Mouse (Mus musculus): Measurements from ENCODE around the gene Uhrf2. TPM values are rescaled to one million over a fixed set of nuclear protein-coding genes. Genes with fewer than 3 reads are reported as not detected.
A peak's percentile ranks its signal among the peaks of the same experiment; 100 is the strongest.

Uhrf2 gene
- polyA plus RNA-seq, 2 experiments, result 30.8 to 38.6 TPM

- Histone ChIP-seq H3K27ac (peak overlapping the region; percentile 66), H3K27me3 (ENCODE audit: control insufficient read depth, insufficient read depth, low read length) (no peaks in the 10 kb centered on the region), H3K9me3 (ENCODE audit: control insufficient read depth, low read length) (no peaks in the 10 kb centered on the region), H3K4me2 (ENCODE audit: low read depth) (peak overlapping the region; percentile 55), H3K9ac (replicated peaks) (no peak overlapping the region; the same call in 1 of the 2 replicates), H3K4me3 (ENCODE audit: insufficient read depth in 1 of 2, low read depth in 2 of 2, low read length in 2 of 2) (peak overlapping the region in 1 of 2 experiments; percentile 21; a peak in 1 of 4 replicates), H3K4me1 (replicated peaks; ENCODE audit: control insufficient read depth in 2 of 2, insufficient read depth in 2 of 2, low read length in 1 of 2) (peaks cover 20 to 22% of the 10 kb centered on the region in 2 experiments), H3K36me3 (replicated peaks; ENCODE audit: control insufficient read depth, insufficient read depth, low read depth) (peaks cover 12% of the 10 kb centered on the region; the same call in 1 of the 2 replicates)
- WGBS (ENCODE audit: insufficient replicate concordance), result 12% methylated on average over 2 of the region's 2 CpGs
- DNase-seq (ENCODE audit: low read depth in 3 of 3, low spot score in 3 of 3), result peak; percentile 65 to 72 (median 67)
- peak; percentile 93 for ATAC-seq (ENCODE audit: insufficient read depth)
- TF ChIP-seq CTCF (IDR thresholded peaks at IDR 0.05; ENCODE audit: low read depth) (no peak), EP300 (IDR thresholded peaks at IDR 0.05; ENCODE audit: low read depth) (peak; percentile 72)
These were observed 20.3 kb downstream of the Uhrf2 start for GRCm38 (mm10) chr19:30050584-30050983.

DNA sequence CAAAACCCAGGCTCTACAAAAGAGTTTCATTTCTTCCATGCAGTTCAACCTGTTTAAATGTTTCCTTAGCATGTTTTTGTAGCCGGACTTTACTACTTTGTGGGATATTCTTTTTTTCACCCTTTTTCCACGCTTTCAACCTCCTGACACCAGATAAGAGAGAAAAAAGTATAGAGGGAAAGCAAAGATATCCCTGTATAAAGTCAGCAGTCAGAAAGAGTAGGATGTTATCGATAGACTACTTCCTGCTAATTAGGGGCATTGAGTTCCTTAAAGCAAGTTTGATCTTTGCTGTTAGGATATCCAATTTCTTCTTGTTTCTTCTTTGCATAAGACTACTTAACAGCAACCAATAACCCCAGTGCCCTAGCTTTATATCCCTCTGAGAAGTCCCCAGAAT is 21.2 kb downstream of the Uhrf2 start:
- Histone ChIP-seq H3K9ac (replicated peaks) (peak overlapping the region; percentile 11; the same call in 1 of the 2 replicates), H3K4me3 (ENCODE audit: insufficient read depth in 1 of 2, low read depth in 2 of 2, low read length in 2 of 2) (no peak overlapping the region), H3K27ac (peak overlapping the region; percentile 66; the same call in 1 of the 2 replicates), H3K4me1 (replicated peaks; ENCODE audit: control insufficient read depth in 2 of 2, insufficient read depth in 2 of 2, low read length in 1 of 2) (peaks cover 20 to 22% of the 10 kb centered on the region in 2 experiments), H3K27me3 (ENCODE audit: control insufficient read depth, insufficient read depth, low read length) (no peaks in the 10 kb centered on the region), H3K4me2 (ENCODE audit: low read depth) (peak overlapping the region; percentile 55), H3K9me3 (ENCODE audit: control insufficient read depth, low read length) (no peaks in the 10 kb centered on the region), H3K36me3 (replicated peaks; ENCODE audit: control insufficient read depth, insufficient read depth, low read depth) (peaks cover 8% of the 10 kb centered on the region; the same call in 1 of the 2 replicates)
- ATAC-seq (ENCODE audit: insufficient read depth) (no peak), DNase-seq (ENCODE audit: low read depth in 3 of 3, low spot score in 3 of 3) (no peak)
- TF ChIP-seq EP300 (IDR thresholded peaks at IDR 0.05; ENCODE audit: low read depth) (no peak), CTCF (IDR thresholded peaks at IDR 0.05; ENCODE audit: low read depth) (no peak)
- WGBS (ENCODE audit: insufficient replicate concordance), result 35% methylated on average over 3 of the region's 3 CpGs

DNA sequence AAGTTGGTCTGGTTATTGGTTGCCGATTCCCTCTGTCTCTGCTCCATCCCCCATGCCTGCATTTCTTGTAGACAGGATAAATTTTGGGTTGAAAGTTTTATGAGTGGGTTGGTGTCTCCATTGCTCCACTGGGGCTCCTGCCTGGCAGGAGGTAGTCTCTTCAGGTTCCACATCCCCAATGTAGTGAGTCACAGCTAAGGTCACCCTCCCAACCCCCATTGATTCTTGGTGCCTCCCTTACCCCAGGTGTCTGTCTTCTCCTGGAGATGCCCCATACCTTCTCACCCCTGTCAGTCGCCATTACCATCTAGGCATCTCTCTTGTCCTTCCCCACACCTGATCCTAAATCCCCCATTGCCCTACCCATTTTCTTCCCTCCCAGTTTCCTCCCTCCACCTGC is 23.9 kb downstream of the Uhrf2 start:
- H3K36me3 ChIP-seq (replicated peaks; ENCODE audit: control insufficient read depth, insufficient read depth, low read depth), result no peaks in the 10 kb centered on the region
- no peak for ATAC-seq (ENCODE audit: insufficient read depth)
- no peak for TF ChIP-seq CTCF (IDR thresholded peaks at IDR 0.05; ENCODE audit: low read depth)
- TF ChIP-seq EP300 (IDR thresholded peaks at IDR 0.05; ENCODE audit: low read depth), result no peak
- H3K9me3 ChIP-seq (ENCODE audit: control insufficient read depth, low read length), result no peaks in the 10 kb centered on the region
- peaks cover 14 to 20% of the 10 kb centered on the region in 2 experiments for H3K4me1 ChIP-seq (replicated peaks; ENCODE audit: control insufficient read depth in 2 of 2, insufficient read depth in 2 of 2, low read length in 1 of 2)
- H3K9ac ChIP-seq (replicated peaks), result no peak overlapping the region
- WGBS (ENCODE audit: insufficient replicate concordance), result 83% methylated on average over 2 of the region's 2 CpGs
- H3K27ac ChIP-seq, result no peak overlapping the region
- DNase-seq (ENCODE audit: low read depth in 3 of 3, low spot score in 3 of 3), result no peak
- no peak overlapping the region for H3K4me2 ChIP-seq (ENCODE audit: low read depth)
- H3K4me3 ChIP-seq (ENCODE audit: insufficient read depth in 1 of 2, low read depth in 2 of 2, low read length in 2 of 2), result no peak overlapping the region
- no peaks in the 10 kb centered on the region for H3K27me3 ChIP-seq (ENCODE audit: control insufficient read depth, insufficient read depth, low read length)

DNA sequence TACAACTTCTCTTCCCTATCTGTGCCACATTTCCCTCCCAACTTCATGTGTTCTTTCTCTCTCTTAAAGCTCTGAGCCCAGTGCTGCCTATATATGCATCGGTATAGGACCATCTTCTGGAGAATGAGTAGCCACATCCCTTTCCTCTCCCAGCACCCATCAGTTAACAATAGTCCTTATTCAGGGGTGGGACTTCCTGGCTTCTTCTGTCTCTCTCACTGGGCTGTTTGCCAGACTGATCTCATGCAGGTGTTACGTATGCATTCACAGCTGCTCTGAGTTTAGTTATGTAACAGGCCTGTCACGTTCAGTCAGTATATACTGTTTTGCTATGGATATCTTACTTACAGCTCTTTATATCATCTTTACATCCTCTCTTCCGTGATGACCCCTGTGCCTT is 35.5 kb downstream of the Uhrf2 start:
- H3K9me3 ChIP-seq (ENCODE audit: control insufficient read depth, low read length), result no peaks in the 10 kb centered on the region
- no peak overlapping the region for H3K4me2 ChIP-seq (ENCODE audit: low read depth)
- no peaks in the 10 kb centered on the region for H3K27me3 ChIP-seq (ENCODE audit: control insufficient read depth, insufficient read depth, low read length)
- TF ChIP-seq EP300 (IDR thresholded peaks at IDR 0.05; ENCODE audit: low read depth) (no peak), CTCF (IDR thresholded peaks at IDR 0.05; ENCODE audit: low read depth) (no peak)
- DNase-seq (ENCODE audit: low read depth in 3 of 3, low spot score in 3 of 3) (no peak), ATAC-seq (ENCODE audit: insufficient read depth) (no peak)
- H3K4me1 ChIP-seq (replicated peaks; ENCODE audit: control insufficient read depth in 2 of 2, insufficient read depth in 2 of 2, low read length in 1 of 2), result no peaks in the 10 kb centered on the region
- H3K4me3 ChIP-seq (ENCODE audit: insufficient read depth in 1 of 2, low read depth in 2 of 2, low read length in 2 of 2), result no peak overlapping the region
- WGBS (ENCODE audit: insufficient replicate concordance), result 60% methylated on average over 4 of the region's 4 CpGs
- H3K9ac ChIP-seq (replicated peaks), result no peak overlapping the region
- H3K36me3 ChIP-seq (replicated peaks; ENCODE audit: control insufficient read depth, insufficient read depth, low read depth), result peaks cover 4% of the 10 kb centered on the region
- H3K27ac ChIP-seq, result no peak overlapping the region

- H3K4me1 ChIP-seq (replicated peaks; ENCODE audit: control insufficient read depth in 2 of 2, insufficient read depth in 2 of 2, low read length in 1 of 2), result no peaks in the 10 kb centered on the region
- H3K9me3 ChIP-seq (ENCODE audit: control insufficient read depth, low read length), result no peaks in the 10 kb centered on the region
- TF ChIP-seq EP300 (IDR thresholded peaks at IDR 0.05; ENCODE audit: low read depth), result no peak
- TF ChIP-seq CTCF (IDR thresholded peaks at IDR 0.05; ENCODE audit: low read depth), result no peak
- ATAC-seq (ENCODE audit: insufficient read depth) (no peak), DNase-seq (ENCODE audit: low read depth in 3 of 3, low spot score in 3 of 3) (no peak)
- 94% methylated on average over 6 of the region's 6 CpGs for WGBS (ENCODE audit: insufficient replicate concordance)
- peaks cover 51% of the 10 kb centered on the region for H3K36me3 ChIP-seq (replicated peaks; ENCODE audit: control insufficient read depth, insufficient read depth, low read depth)
- H3K9ac ChIP-seq (replicated peaks), result no peak overlapping the region
- H3K4me2 ChIP-seq (ENCODE audit: low read depth), result no peak overlapping the region
- no peak overlapping the region for H3K27ac ChIP-seq
- no peak overlapping the region for H3K4me3 ChIP-seq (ENCODE audit: insufficient read depth in 1 of 2, low read depth in 2 of 2, low read length in 2 of 2)
- no peaks in the 10 kb centered on the region for H3K27me3 ChIP-seq (ENCODE audit: control insufficient read depth, insufficient read depth, low read length)
These were observed 59.9 kb downstream of the Uhrf2 start for GRCm38 (mm10) chr19:30090163-30090562.
